Mouse (Mus musculus): ENCODE results near the gene Umad1. TPM values are rescaled to one million over a fixed set of nuclear protein-coding genes. Genes with fewer than 3 reads are reported as not detected.

Umad1 gene
- polyA plus RNA-seq, 1 experiment from 2014 or later: 72.7 TPM

GRCm38 (mm10) chr6:8275098-8275497 is 16.0 kb downstream of the Umad1 start:
- 5% methylated on average over 1 of the region's 1 CpGs for WGBS
- Histone ChIP-seq H3K9ac (ENCODE audit: low read depth, low read length) (no peak overlapping the region), H3K27me3 (ENCODE audit: control insufficient read depth, insufficient read depth, low read depth, low read length) (no peaks in the 10 kb centered on the region), H3K36me3 (ENCODE audit: control insufficient read depth, insufficient read depth, low read length) (no peaks in the 10 kb centered on the region), H3K4me1 (ENCODE audit: control insufficient read depth, insufficient read depth, low read length) (no peaks in the 10 kb centered on the region), H3K4me2 (ENCODE audit: low read length) (no peak overlapping the region), H3K4me3 (ENCODE audit: low read depth, low read length) (no peak overlapping the region), H3K27ac (ENCODE audit: low read length) (no peak overlapping the region), H3K9me3 (replicated peaks; ENCODE audit: control insufficient read depth, low read length, poor library complexity, severe bottlenecking) (no peaks in the 10 kb centered on the region)
- ATAC-seq: peak; percentile 73

DNA sequence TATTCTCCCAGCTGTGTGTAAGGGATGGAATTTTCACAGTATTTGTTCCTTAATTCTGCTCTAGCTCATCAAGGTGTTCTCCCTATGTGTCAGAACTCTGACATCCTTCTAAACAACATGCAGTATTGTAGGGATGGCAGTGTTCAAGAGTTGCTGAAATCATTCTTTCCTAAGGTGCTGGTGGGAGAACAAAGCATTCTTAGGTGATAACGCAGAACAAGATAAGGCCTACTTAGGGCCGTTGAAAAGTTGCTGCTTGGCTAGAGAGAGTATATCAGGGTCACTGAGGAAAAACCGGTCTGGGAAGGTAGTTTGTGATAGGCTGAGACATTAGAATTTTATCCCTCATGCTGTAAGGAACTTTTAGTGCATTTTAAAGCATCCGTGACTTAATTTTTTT is 17.3 kb downstream of the Umad1 start:
- Histone ChIP-seq H3K9me3 (replicated peaks; ENCODE audit: control insufficient read depth, low read length, poor library complexity, severe bottlenecking) (no peaks in the 10 kb centered on the region), H3K27ac (ENCODE audit: low read length) (no peak overlapping the region), H3K4me2 (ENCODE audit: low read length) (no peak overlapping the region), H3K27me3 (ENCODE audit: control insufficient read depth, insufficient read depth, low read depth, low read length) (no peaks in the 10 kb centered on the region), H3K4me3 (ENCODE audit: low read depth, low read length) (no peak overlapping the region), H3K36me3 (ENCODE audit: control insufficient read depth, insufficient read depth, low read length) (no peaks in the 10 kb centered on the region), H3K9ac (ENCODE audit: low read depth, low read length) (no peak overlapping the region), H3K4me1 (ENCODE audit: control insufficient read depth, insufficient read depth, low read length) (no peaks in the 10 kb centered on the region)
- ATAC-seq: no peak
- WGBS: 89% methylated on average over 4 of the region's 4 CpGs

DNA sequence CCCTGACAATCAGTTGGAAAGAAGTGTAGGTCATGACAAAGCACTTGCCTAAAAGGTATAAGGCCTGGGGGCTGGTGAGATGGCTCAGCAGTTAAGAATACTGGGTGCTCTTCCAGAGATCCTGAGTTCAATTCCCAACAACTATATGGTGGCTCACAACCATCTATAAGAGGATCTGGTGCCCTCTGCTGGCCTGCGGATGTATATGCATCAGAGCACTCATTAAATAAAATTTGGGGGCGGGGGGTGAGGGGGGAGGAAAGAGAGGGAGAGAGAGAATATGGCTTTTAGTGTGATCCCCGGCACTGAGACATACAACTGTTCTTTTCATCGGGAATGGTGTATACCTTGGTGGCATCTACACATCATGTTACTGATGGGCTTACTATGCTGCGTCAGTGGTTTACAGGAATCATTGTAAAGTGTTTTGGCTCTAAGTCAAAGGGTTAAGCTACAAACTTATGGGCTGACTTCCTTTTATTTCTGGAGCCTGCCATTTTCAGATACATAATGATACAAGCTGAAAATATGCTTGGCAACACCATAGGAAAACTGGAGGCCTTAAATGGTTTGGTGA is 19.4 kb downstream of the Umad1 start:
- H3K36me3 ChIP-seq (ENCODE audit: control insufficient read depth, insufficient read depth, low read length): no peaks in the 10 kb centered on the region
- no peak overlapping the region for H3K27ac ChIP-seq (ENCODE audit: low read length)
- 79% methylated on average over 5 of the region's 5 CpGs for WGBS
- H3K4me1 ChIP-seq (ENCODE audit: control insufficient read depth, insufficient read depth, low read length): no peaks in the 10 kb centered on the region
- no peak overlapping the region for H3K4me2 ChIP-seq (ENCODE audit: low read length)
- no peaks in the 10 kb centered on the region for H3K27me3 ChIP-seq (ENCODE audit: control insufficient read depth, insufficient read depth, low read depth, low read length)
- no peak for ATAC-seq
- no peak overlapping the region for H3K9ac ChIP-seq (ENCODE audit: low read depth, low read length)
- H3K4me3 ChIP-seq (ENCODE audit: low read depth, low read length): no peak overlapping the region
- H3K9me3 ChIP-seq (replicated peaks; ENCODE audit: control insufficient read depth, low read length, poor library complexity, severe bottlenecking): no peaks in the 10 kb centered on the region

DNA sequence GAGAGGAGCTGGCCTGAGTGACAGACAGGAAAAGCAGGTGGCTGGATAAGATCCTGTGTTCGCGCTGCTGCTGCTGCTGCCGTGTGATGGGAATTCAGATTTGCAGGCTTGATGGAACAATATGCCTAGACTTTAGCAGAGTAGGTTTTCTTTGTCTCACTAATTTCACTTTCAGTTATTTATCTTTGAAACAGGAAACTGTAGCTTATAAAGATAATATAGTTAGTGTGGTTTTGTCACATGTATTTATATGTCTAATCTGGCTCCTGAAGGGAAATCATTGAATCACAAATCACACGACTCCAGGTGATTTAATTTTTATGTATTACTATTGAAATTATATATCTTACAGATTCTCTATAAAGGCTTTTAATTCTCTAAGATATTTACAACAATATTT is 24.2 kb downstream of the Umad1 start:
- Histone ChIP-seq H3K27ac (ENCODE audit: low read length) (no peak overlapping the region), H3K9me3 (replicated peaks; ENCODE audit: control insufficient read depth, low read length, poor library complexity, severe bottlenecking) (no peaks in the 10 kb centered on the region), H3K4me3 (ENCODE audit: low read depth, low read length) (no peak overlapping the region), H3K4me2 (ENCODE audit: low read length) (no peak overlapping the region), H3K27me3 (ENCODE audit: control insufficient read depth, insufficient read depth, low read depth, low read length) (no peaks in the 10 kb centered on the region), H3K9ac (ENCODE audit: low read depth, low read length) (no peak overlapping the region), H3K36me3 (ENCODE audit: control insufficient read depth, insufficient read depth, low read length) (no peaks in the 10 kb centered on the region), H3K4me1 (ENCODE audit: control insufficient read depth, insufficient read depth, low read length) (no peaks in the 10 kb centered on the region)
- ATAC-seq: no peak
- 69% methylated on average over 4 of the region's 4 CpGs for WGBS

DNA sequence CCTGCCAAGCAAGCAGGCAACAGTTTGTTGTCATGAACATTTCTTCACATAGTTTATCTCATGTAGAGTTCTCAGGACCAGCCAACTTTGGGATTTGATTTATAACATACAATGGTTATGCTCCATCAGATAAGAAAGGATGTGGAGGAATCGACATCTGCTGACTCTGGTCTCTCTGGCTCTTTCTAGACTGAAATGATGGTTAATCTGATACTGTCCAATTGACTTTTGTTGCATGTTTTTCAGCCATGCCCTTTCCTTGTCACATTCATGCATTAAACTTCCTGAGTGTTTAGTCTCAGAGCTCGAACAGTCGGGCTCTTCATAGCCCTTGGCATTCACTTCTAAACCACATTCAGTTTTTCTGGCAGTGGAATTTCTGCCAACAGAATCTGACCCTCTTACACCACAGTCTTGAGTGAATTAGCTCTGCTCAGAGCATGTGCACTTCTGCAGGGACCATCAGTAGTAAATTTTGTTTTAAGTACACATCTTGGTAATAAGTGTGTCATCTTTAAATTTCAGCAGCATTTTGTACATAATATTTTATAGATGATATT is 26.4 kb downstream of the Umad1 start:
- no peak for ATAC-seq
- 83% methylated on average over 3 of the region's 3 CpGs for WGBS
- H3K27ac ChIP-seq (ENCODE audit: low read length): no peak overlapping the region

DNA sequence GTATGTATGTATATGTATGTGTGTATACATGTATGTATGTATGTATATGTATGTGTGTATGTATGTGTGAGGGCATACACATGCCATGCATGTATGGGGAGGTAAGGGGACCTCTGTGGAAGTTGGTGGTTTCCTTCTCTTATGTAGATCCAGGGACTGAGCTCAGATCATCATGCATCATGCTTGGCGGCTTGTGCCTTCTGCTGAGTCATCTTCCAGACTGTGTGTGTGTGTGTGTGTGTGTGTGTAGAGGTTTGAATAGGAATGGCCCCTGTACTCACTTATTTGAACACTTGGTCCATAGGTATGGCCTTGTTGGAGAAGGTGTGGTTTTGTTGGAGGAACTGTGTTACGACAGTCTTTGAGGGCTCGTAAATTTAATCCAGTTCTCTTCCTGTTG is 27.1 kb downstream of the Umad1 start:
- no peaks in the 10 kb centered on the region for H3K4me1 ChIP-seq (ENCODE audit: control insufficient read depth, insufficient read depth, low read length)
- no peak overlapping the region for H3K27ac ChIP-seq (ENCODE audit: low read length)
- 96% methylated on average over 3 of the region's 3 CpGs for WGBS
- no peak overlapping the region for H3K9ac ChIP-seq (ENCODE audit: low read depth, low read length)
- no peak overlapping the region for H3K4me3 ChIP-seq (ENCODE audit: low read depth, low read length)
- no peaks in the 10 kb centered on the region for H3K27me3 ChIP-seq (ENCODE audit: control insufficient read depth, insufficient read depth, low read depth, low read length)
- no peaks in the 10 kb centered on the region for H3K9me3 ChIP-seq (replicated peaks; ENCODE audit: control insufficient read depth, low read length, poor library complexity, severe bottlenecking)
- H3K36me3 ChIP-seq (ENCODE audit: control insufficient read depth, insufficient read depth, low read length): no peaks in the 10 kb centered on the region
- ATAC-seq: no peak; the same call in 1 of the 2 replicates
- no peak overlapping the region for H3K4me2 ChIP-seq (ENCODE audit: low read length)

More for the DNA sequence above, 26.4 kb downstream of the Umad1 start:
- Histone ChIP-seq H3K4me2 (ENCODE audit: low read length) (no peak overlapping the region), H3K9ac (ENCODE audit: low read depth, low read length) (no peak overlapping the region), H3K4me1 (ENCODE audit: control insufficient read depth, insufficient read depth, low read length) (no peaks in the 10 kb centered on the region), H3K9me3 (replicated peaks; ENCODE audit: control insufficient read depth, low read length, poor library complexity, severe bottlenecking) (no peaks in the 10 kb centered on the region), H3K27me3 (ENCODE audit: control insufficient read depth, insufficient read depth, low read depth, low read length) (no peaks in the 10 kb centered on the region), H3K4me3 (ENCODE audit: low read depth, low read length) (no peak overlapping the region), H3K36me3 (ENCODE audit: control insufficient read depth, insufficient read depth, low read length) (no peaks in the 10 kb centered on the region)

GRCm38 (mm10) chr6:8288755-8289580 is 29.9 kb downstream of the Umad1 start:
- Histone ChIP-seq H3K9me3 (replicated peaks; ENCODE audit: control insufficient read depth, low read length, poor library complexity, severe bottlenecking) (no peaks in the 10 kb centered on the region), H3K4me3 (ENCODE audit: low read depth, low read length) (no peak overlapping the region), H3K36me3 (ENCODE audit: control insufficient read depth, insufficient read depth, low read length) (no peaks in the 10 kb centered on the region), H3K4me2 (ENCODE audit: low read length) (no peak overlapping the region), H3K9ac (ENCODE audit: low read depth, low read length) (no peak overlapping the region), H3K4me1 (ENCODE audit: control insufficient read depth, insufficient read depth, low read length) (no peaks in the 10 kb centered on the region), H3K27ac (ENCODE audit: low read length) (no peak overlapping the region), H3K27me3 (ENCODE audit: control insufficient read depth, insufficient read depth, low read depth, low read length) (no peaks in the 10 kb centered on the region)
- WGBS: 75% methylated on average over 4 of the region's 4 CpGs
- no peak for ATAC-seq

- Histone ChIP-seq H3K9ac (ENCODE audit: low read depth, low read length) (no peak overlapping the region), H3K27ac (ENCODE audit: low read length) (no peak overlapping the region), H3K4me2 (ENCODE audit: low read length) (no peak overlapping the region), H3K36me3 (ENCODE audit: control insufficient read depth, insufficient read depth, low read length) (no peaks in the 10 kb centered on the region), H3K9me3 (replicated peaks; ENCODE audit: control insufficient read depth, low read length, poor library complexity, severe bottlenecking) (no peaks in the 10 kb centered on the region), H3K4me1 (ENCODE audit: control insufficient read depth, insufficient read depth, low read length) (0 out of 2 replicates have a peak, but pooled peaks cover 2% of the 10 kb centered on the region), H3K27me3 (ENCODE audit: control insufficient read depth, insufficient read depth, low read depth, low read length) (no peaks in the 10 kb centered on the region), H3K4me3 (ENCODE audit: low read depth, low read length) (no peak overlapping the region)
- WGBS: 76% methylated on average over 4 of the region's 4 CpGs
- ATAC-seq: no peak
Measured at GRCm38 (mm10) chr6:8294048-8294784, 35.1 kb downstream of the Umad1 start.
